Mouse (Mus musculus): Measurements from ENCODE around the gene Trex1.

Trex1 gene

DNA sequence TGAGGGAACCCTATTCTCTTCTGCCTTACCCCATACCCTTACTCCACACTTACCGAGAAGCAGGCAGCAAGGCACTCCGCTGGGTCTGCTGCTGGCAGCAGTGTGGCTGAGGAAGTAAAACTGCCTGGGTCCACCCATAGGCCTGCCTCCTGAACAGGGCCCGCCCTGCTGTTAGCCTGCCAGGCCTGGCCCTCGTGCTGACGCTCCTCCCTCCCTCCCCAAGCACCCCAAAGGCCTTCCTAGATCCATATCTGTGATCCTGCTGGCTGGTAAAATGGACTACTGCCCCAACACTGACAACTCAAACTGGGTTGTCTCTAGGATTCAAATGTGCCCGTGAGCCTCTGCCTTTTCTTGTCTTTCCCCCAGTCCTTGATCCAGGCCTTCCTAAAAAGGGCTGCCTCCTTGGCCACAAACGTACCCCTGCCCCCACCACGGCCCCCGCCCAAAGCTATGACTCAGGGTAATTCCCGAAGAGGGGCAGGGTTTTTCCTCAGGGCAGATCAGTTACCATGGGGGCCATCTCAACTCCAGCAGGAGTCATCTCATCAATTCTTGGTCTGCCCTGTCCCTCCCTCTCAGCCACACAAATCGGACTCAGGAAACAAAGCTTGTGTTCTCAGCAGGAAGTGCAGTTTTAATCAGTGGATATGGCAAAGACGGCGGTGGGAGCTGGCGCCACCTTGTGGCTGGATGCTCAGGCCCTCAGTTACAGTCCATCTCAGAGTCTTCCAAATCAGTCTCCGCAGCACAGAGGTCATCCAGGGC is at the start of gene Trex1:
TSS of gene Trex1 (minus strand) at position 599 of the 768 bp plus-strand sequence.
- no peak for DNase-seq (ENCODE audit: low spot score)

DNA sequence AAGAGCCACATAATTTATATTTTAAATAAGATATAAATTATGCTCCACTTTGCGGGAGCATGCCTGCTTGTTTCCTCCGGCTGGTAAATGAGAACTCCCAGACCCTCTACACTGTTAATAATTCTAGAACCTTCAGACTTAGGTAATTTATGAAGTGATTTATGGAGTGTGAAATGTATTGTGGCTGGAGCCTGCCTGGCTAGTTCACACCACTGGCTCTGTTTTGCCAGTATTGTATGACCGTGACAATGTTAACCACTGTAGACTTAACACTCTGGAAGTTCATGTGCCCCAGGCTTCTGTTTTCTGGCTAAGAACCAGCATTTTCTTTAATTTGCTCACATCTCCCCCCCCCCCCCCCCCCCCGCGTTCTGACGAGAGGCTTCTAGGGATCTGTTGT is 47.8 kb upstream of the Trex1 start:
- no peak for DNase-seq (ENCODE audit: low spot score)

- no peak for DNase-seq (ENCODE audit: low spot score)
Observed at GRCm38 (mm10) chr9:109105648-109106047, 46.1 kb upstream of the Trex1 start.

GRCm38 (mm10) chr9:109105011-109105410 is 45.5 kb upstream of the Trex1 start:
- no peak for DNase-seq (ENCODE audit: low spot score)

GRCm38 (mm10) chr9:109104083-109104482 is 44.5 kb upstream of the Trex1 start:
- no peak for DNase-seq (ENCODE audit: low spot score)

- no peak for DNase-seq (ENCODE audit: low spot score)
Observed at GRCm38 (mm10) chr9:109103250-109103649, 43.7 kb upstream of the Trex1 start.

- no peak for DNase-seq (ENCODE audit: low spot score)
Observed at GRCm38 (mm10) chr9:109102541-109102940, 43.0 kb upstream of the Trex1 start.

DNA sequence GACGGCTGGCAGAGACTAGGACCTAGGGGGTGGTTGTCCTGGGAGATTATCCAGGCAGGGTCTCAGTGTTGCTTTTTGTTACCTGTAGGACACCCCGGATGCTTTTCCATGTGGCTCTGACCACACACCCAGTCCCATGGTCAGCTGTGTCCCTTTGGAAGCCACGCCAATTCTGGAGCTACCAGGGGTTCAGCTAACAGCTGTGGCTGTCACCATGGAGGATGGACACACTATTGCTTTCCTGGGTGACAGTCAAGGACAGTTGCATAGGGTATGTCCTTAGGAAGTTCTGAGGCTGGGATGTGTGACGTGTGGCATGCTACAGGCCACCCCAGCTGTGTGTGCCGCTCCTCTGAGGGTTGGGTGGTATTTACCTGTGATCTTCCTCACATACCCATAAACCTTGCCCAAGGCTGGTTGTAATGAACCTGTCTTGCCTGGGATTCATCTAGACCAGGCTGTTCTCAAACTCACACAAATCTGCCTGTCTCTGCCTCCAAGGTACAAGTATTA is 42.5 kb upstream of the Trex1 start:
- DNase-seq (ENCODE audit: low spot score), result no peak

- no peak for DNase-seq (ENCODE audit: low spot score)
Observed at GRCm38 (mm10) chr9:109100307-109100928, 40.9 kb upstream of the Trex1 start.

DNA sequence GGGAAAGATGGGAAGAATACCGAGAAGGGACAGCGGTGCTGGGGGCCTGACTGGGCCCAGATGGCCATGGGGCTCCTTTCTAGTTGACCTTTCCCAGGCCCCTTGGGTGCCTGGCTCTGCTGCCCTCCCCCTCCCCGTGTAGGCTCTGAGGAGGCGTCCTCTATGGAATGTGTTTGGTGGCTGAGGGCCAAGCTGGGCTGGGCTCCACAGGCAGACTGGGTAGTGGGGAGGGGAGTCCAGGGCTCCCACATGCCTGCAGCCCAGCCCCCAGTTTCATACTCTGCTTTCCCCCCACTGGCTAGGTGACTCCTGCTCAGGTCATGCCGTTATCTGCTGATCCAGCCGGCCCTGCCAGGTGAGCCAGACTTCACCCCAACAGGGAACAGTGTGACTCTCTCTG is 39.4 kb upstream of the Trex1 start:
- DNase-seq (ENCODE audit: low spot score), result no peak

DNA sequence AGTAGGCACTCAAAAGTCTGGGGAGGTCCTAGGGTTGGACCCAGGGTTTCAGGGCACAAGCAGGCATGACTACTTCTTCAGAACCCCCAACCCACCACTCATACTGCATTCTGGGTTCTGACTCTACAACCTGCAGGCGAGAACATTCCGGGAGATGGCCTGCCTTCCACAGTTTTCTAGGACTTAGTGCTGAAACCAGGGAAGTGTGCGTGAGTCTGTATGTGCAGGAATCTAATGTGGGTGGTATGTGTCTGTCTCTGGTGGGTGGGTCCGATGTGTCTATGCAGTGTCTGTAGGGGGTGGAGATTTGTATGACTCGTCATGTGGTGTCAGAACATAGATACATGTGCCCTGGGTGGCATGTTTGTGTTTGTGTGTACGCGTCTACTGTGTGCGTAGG is 38.8 kb upstream of the Trex1 start:
- no peak for DNase-seq (ENCODE audit: low spot score)

DNA sequence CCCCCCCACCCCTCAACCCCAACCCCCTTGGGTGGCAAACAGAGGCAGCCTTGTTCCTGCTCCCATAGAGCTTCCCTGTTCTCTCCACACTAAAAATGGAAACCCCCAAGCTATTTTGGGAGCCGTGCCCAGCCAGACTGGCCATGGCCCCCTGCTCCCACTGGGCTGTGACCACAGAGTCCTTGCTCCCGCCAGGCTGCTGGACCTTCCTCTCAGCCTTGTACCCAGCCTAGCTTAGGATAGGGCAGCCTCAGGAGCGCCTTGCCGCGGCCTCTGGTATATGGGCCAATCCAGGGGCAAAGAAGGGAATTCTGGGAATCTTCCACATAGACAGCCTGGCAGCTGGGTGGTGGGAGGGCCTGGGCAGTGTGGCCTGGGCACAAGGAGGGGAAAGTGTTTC is 38.3 kb upstream of the Trex1 start:
- no peak for DNase-seq (ENCODE audit: low spot score)

GRCm38 (mm10) chr9:109097291-109097690 is 37.8 kb upstream of the Trex1 start:
- no peak for DNase-seq (ENCODE audit: low spot score)

GRCm38 (mm10) chr9:109096856-109097255 is 37.3 kb upstream of the Trex1 start:
- DNase-seq (ENCODE audit: low spot score), result no peak

- DNase-seq (ENCODE audit: low spot score), result no peak
Observed at GRCm38 (mm10) chr9:109096251-109096661, 36.7 kb upstream of the Trex1 start.

DNA sequence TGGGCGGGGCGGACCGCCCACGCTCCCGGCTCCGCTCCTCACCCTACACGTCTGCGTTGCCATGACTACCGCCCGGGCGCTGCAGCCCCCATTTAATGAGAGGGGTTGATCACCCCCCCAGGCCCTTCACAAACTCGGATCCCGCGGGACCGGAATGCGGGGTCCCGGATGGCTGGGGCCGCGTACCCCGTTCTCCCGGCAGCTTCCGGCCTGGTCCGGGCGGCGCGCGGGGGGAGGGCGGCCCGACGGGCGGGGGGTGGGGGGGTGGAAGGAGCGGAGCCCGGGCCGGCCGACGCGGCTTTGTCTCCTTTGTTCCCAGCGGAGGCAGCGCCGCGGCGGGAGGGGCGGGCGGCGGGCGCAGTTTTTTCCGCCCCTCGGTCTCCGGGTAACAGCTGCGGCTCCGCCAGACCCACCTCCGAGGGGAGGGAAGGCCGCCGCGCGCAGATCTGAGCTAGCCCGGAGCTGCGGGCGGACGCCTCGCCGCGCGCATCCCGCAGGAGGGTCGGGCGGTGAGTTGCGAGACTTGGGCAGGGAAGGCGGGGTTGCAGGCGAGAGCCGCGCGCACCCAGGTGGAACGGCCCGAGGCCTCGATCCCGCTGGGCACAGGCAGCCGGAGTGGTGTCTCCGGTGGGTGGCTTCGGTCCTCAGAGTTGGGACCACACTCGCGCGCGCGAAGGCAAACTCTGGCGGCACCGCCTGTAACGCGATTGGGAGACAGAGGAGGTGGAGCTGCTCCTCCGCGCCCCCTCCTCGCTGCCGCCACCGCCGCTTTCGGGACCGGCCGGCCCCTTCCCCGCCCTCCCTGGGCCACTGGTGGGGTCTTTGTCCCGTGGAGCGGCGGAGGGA is 35.8 kb upstream of the Trex1 start, which contains the start of gene Plxnb1:
TSS of gene Plxnb1 (plus strand) at position 253 of the 846 bp plus-strand sequence.
- DNase-seq (ENCODE audit: low spot score), result no peak

- no peak for DNase-seq (ENCODE audit: low spot score)
Observed at GRCm38 (mm10) chr9:109094553-109095136, 35.1 kb upstream of the Trex1 start.

DNA sequence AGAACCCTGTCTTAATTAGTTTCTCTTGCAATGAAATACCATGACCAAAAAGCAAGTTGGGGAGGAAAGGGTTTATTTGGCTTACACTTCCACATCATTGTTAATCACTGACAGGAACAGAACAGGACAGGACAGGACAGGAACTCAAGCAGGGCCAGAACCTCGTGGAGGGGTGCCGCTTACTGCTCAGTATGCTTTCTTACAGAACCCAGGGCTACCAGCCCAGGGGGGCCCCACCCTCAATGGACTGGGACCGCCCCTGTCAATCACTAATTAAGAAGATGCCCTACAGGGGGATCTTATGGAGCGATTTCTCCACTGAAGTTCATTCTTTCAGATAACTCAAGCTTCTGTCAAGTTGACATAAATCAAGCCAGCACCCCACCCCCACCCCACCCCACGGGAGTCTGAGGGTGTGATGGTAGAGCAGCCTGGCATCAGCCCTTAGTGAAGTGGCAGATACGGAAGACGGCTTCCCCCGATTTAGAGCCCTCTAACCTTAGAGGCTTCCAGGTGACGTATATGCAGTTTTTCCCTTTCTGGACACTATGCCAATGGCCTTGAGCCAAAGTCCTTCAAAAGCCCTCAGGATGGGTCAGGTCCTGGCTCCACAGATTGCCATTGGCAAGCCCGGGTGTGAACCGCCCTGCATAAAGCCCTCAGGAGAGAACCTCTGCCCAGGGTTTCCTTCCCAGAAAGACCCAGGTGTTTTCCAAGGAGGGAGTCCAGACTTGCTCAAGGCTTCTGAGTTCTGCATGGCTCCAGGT is 34.4 kb upstream of the Trex1 start:
- no peak for DNase-seq (ENCODE audit: low spot score)

GRCm38 (mm10) chr9:109092799-109093198 is 33.3 kb upstream of the Trex1 start:
- no peak for DNase-seq (ENCODE audit: low spot score)

GRCm38 (mm10) chr9:109091802-109092201 is 32.3 kb upstream of the Trex1 start:
- DNase-seq (ENCODE audit: low spot score), result no peak

DNA sequence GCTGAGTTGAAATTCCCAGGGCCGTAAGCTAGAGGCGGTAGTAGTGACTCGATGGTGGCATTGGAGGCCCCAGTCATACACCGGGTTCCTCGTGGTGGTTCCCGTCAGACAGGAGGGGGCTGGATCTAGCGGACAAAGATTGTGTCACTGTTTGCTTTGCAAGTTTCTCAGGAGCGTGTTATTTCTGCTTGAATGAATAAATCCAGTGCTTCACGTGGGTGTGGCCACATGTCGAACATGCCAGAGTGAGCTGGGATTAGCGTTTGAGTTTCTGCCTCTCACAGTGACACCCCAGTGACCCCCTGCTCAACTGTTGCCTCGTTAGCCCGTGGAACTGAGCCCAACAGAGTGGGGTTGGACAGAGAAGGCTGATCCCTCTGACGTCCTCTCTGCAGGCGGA is 30.9 kb upstream of the Trex1 start:
- DNase-seq (ENCODE audit: low spot score), result no peak
